Mouse (Mus musculus): ENCODE measurements around the gene Prkag1. TPM values are rescaled to one million over a fixed set of nuclear protein-coding genes. Genes with fewer than 3 reads are reported as not detected.

The Prkag1 gene
- polyA plus RNA-seq, 1 experiment: 72.7 TPM

- Histone ChIP-seq H3K27ac (ENCODE audit: insufficient read depth, low read depth, low read length) (peak overlapping the region; percentile 14; the same call in 1 of the 2 replicates), H3K27me3 (replicated peaks; ENCODE audit: control insufficient read depth, insufficient read depth, low read length) (no peaks in the 10 kb centered on the region), H3K4me3 (ENCODE audit: insufficient read depth, low read depth, low read length) (peak overlapping the region; percentile 91), H3K4me1 (ENCODE audit: control insufficient read depth, insufficient read depth, low read length) (peaks cover 23% of the 10 kb centered on the region), H3K36me3 (ENCODE audit: control insufficient read depth, insufficient read depth, low read length) (peaks cover 3% of the 10 kb centered on the region; the same call in 1 of the 2 replicates)
- DNase-seq: peak; percentile 19
- TF ChIP-seq POLR2A (IDR thresholded peaks at IDR 0.05; ENCODE audit: low read depth, low read length): no peak
- no peak for TF ChIP-seq CTCF (conservative IDR thresholded peaks at IDR 0.05; ENCODE audit: insufficient read depth, insufficient read length, low read depth, low read length)
- 6% methylated on average over 8 of the region's 8 CpGs for WGBS
Measured at GRCm38 (mm10) chr15:98869342-98870178, 38.2 kb upstream of the Prkag1 start.

GRCm38 (mm10) chr15:98868346-98869063, 37.2 kb upstream of the Prkag1 start:
- no peak for DNase-seq
- no peaks in the 10 kb centered on the region for H3K27me3 ChIP-seq (replicated peaks; ENCODE audit: control insufficient read depth, insufficient read depth, low read length)
- WGBS: 19% methylated on average over 11 of the region's 11 CpGs
- H3K27ac ChIP-seq (ENCODE audit: insufficient read depth, low read depth, low read length): no peak overlapping the region
- H3K36me3 ChIP-seq (ENCODE audit: control insufficient read depth, insufficient read depth, low read length): peaks cover 4% of the 10 kb centered on the region; the same call in 1 of the 2 replicates
- TF ChIP-seq POLR2A (IDR thresholded peaks at IDR 0.05; ENCODE audit: low read depth, low read length) (no peak), CTCF (conservative IDR thresholded peaks at IDR 0.05; ENCODE audit: insufficient read depth, insufficient read length, low read depth, low read length) (no peak)
- peaks cover 23% of the 10 kb centered on the region for H3K4me1 ChIP-seq (ENCODE audit: control insufficient read depth, insufficient read depth, low read length)
- H3K4me3 ChIP-seq (ENCODE audit: insufficient read depth, low read depth, low read length): 0 out of 2 replicates have a peak overlapping the region, but pooled peaks have one; percentile 5

DNA sequence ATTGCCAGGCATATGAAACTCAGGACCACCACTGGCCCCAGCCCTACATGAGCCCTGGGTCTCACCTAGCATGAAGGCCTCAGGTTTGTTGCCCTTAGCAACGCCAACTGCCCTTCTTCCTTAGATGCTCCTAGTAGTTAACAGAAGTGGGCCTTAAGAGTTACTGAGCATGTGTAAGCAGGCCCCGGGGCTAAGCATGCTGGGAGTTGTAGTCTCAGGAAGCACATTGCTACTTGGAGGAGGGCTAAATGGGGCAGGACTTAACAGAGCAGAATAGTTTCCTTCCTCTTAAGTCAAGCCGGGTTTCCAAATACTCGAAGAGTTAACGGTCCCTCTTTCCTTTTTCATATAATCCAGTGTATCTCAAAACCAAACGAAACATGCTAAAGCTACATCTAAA, 36.0 kb upstream of the Prkag1 start:
- H3K27ac ChIP-seq (ENCODE audit: insufficient read depth, low read depth, low read length): no peak overlapping the region
- peaks cover 23% of the 10 kb centered on the region for H3K4me1 ChIP-seq (ENCODE audit: control insufficient read depth, insufficient read depth, low read length)
- no peak overlapping the region for H3K4me3 ChIP-seq (ENCODE audit: insufficient read depth, low read depth, low read length)
- no peak for TF ChIP-seq POLR2A (IDR thresholded peaks at IDR 0.05; ENCODE audit: low read depth, low read length)
- no peak for TF ChIP-seq CTCF (conservative IDR thresholded peaks at IDR 0.05; ENCODE audit: insufficient read depth, insufficient read length, low read depth, low read length)
- 19% methylated on average over 6 of the region's 6 CpGs for WGBS
- peaks cover 8% of the 10 kb centered on the region for H3K36me3 ChIP-seq (ENCODE audit: control insufficient read depth, insufficient read depth, low read length)
- H3K27me3 ChIP-seq (replicated peaks; ENCODE audit: control insufficient read depth, insufficient read depth, low read length): no peaks in the 10 kb centered on the region
- DNase-seq: peak; percentile 72

- H3K27me3 ChIP-seq (replicated peaks; ENCODE audit: control insufficient read depth, insufficient read depth, low read length): no peaks in the 10 kb centered on the region
- 87% methylated on average over 5 of the region's 5 CpGs for WGBS
- peaks cover 11% of the 10 kb centered on the region for H3K36me3 ChIP-seq (ENCODE audit: control insufficient read depth, insufficient read depth, low read length)
- no peak for DNase-seq
- H3K4me3 ChIP-seq (ENCODE audit: insufficient read depth, low read depth, low read length): no peak overlapping the region
- no peak overlapping the region for H3K27ac ChIP-seq (ENCODE audit: insufficient read depth, low read depth, low read length)
- TF ChIP-seq POLR2A (IDR thresholded peaks at IDR 0.05; ENCODE audit: low read depth, low read length) (no peak), CTCF (conservative IDR thresholded peaks at IDR 0.05; ENCODE audit: insufficient read depth, insufficient read length, low read depth, low read length) (no peak)
- H3K4me1 ChIP-seq (ENCODE audit: control insufficient read depth, insufficient read depth, low read length): peaks cover 23% of the 10 kb centered on the region
Measured at GRCm38 (mm10) chr15:98866501-98866900, 35.2 kb upstream of the Prkag1 start.

- H3K4me3 ChIP-seq (ENCODE audit: insufficient read depth, low read depth, low read length): no peak overlapping the region
- peaks cover 23% of the 10 kb centered on the region for H3K4me1 ChIP-seq (ENCODE audit: control insufficient read depth, insufficient read depth, low read length)
- 96% methylated on average over 8 of the region's 8 CpGs for WGBS
- no peak overlapping the region for H3K27ac ChIP-seq (ENCODE audit: insufficient read depth, low read depth, low read length)
- DNase-seq: no peak
- TF ChIP-seq POLR2A (IDR thresholded peaks at IDR 0.05; ENCODE audit: low read depth, low read length) (no peak), CTCF (conservative IDR thresholded peaks at IDR 0.05; ENCODE audit: insufficient read depth, insufficient read length, low read depth, low read length) (no peak)
- H3K27me3 ChIP-seq (replicated peaks; ENCODE audit: control insufficient read depth, insufficient read depth, low read length): no peaks in the 10 kb centered on the region
- H3K36me3 ChIP-seq (ENCODE audit: control insufficient read depth, insufficient read depth, low read length): peaks cover 13% of the 10 kb centered on the region
Measured at GRCm38 (mm10) chr15:98865771-98866170, 34.5 kb upstream of the Prkag1 start.

GRCm38 (mm10) chr15:98864951-98865350, 33.6 kb upstream of the Prkag1 start:
- 93% methylated on average over 6 of the region's 6 CpGs for WGBS
- H3K27me3 ChIP-seq (replicated peaks; ENCODE audit: control insufficient read depth, insufficient read depth, low read length): no peaks in the 10 kb centered on the region
- peaks cover 23% of the 10 kb centered on the region for H3K4me1 ChIP-seq (ENCODE audit: control insufficient read depth, insufficient read depth, low read length)
- H3K4me3 ChIP-seq (ENCODE audit: insufficient read depth, low read depth, low read length): no peak overlapping the region
- H3K36me3 ChIP-seq (ENCODE audit: control insufficient read depth, insufficient read depth, low read length): peaks cover 13% of the 10 kb centered on the region
- no peak for DNase-seq
- no peak for TF ChIP-seq POLR2A (IDR thresholded peaks at IDR 0.05; ENCODE audit: low read depth, low read length)
- TF ChIP-seq CTCF (conservative IDR thresholded peaks at IDR 0.05; ENCODE audit: insufficient read depth, insufficient read length, low read depth, low read length): no peak
- no peak overlapping the region for H3K27ac ChIP-seq (ENCODE audit: insufficient read depth, low read depth, low read length)

GRCm38 (mm10) chr15:98863451-98863958, 32.2 kb upstream of the Prkag1 start:
- Histone ChIP-seq H3K4me1 (ENCODE audit: control insufficient read depth, insufficient read depth, low read length) (peaks cover 9% of the 10 kb centered on the region), H3K4me3 (ENCODE audit: insufficient read depth, low read depth, low read length) (no peak overlapping the region), H3K27me3 (replicated peaks; ENCODE audit: control insufficient read depth, insufficient read depth, low read length) (no peaks in the 10 kb centered on the region), H3K27ac (ENCODE audit: insufficient read depth, low read depth, low read length) (no peak overlapping the region), H3K36me3 (ENCODE audit: control insufficient read depth, insufficient read depth, low read length) (peaks cover 13% of the 10 kb centered on the region)
- no peak for TF ChIP-seq CTCF (conservative IDR thresholded peaks at IDR 0.05; ENCODE audit: insufficient read depth, insufficient read length, low read depth, low read length)
- no peak for TF ChIP-seq POLR2A (IDR thresholded peaks at IDR 0.05; ENCODE audit: low read depth, low read length)
- DNase-seq: no peak
- WGBS: 87% methylated on average over 12 of the region's 12 CpGs

All from kidney, adult 2 months (tissue).